Mouse (Mus musculus): ENCODE results near the gene Ccdc30. TPM values are rescaled to one million over a fixed set of nuclear protein-coding genes. Genes with fewer than 3 reads are reported as not detected.

Gene Ccdc30
- 11.7 TPM for polyA plus RNA-seq (2014; fragmentation: Illumina TruSeq; extraction: RNeasy Lipid Tissue Mini Kit (QIAGEN cat#74804))

DNA sequence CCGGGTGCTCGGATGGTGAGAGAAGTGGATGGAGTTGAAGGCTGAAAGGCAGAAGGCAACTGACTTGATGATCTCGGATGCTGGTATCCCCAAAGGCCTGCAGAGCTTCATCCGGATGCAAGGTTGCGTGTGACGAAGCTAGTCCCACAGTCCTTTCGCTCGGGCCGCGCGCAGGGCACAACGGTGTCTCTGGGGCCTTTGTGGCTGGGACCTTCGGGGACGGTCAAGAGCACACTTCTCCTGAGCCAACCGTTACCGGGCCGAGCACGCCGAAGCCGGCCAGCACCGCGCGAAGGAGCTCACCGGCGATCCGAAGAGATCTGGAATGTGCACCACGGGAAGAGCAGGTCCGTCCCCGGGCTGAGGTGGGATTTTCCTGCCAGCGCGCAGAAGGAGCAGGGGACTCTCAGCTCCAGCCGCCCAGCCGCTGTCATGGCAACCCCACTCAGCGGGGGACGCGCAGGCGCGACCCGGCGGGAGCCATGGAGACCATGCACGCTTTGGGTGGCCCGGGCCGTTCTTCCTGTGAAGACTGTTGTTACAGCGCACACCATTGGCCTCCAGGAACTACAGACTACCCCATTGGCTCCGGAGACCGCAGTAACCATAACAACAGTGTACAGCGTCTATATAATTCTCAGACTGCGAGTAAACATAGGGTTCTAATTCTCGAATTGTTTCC lies at the start of gene Ccdc30:
Ccdc30 (minus strand) TSS at position 450 of the 682 bp plus-strand sequence.

DNA sequence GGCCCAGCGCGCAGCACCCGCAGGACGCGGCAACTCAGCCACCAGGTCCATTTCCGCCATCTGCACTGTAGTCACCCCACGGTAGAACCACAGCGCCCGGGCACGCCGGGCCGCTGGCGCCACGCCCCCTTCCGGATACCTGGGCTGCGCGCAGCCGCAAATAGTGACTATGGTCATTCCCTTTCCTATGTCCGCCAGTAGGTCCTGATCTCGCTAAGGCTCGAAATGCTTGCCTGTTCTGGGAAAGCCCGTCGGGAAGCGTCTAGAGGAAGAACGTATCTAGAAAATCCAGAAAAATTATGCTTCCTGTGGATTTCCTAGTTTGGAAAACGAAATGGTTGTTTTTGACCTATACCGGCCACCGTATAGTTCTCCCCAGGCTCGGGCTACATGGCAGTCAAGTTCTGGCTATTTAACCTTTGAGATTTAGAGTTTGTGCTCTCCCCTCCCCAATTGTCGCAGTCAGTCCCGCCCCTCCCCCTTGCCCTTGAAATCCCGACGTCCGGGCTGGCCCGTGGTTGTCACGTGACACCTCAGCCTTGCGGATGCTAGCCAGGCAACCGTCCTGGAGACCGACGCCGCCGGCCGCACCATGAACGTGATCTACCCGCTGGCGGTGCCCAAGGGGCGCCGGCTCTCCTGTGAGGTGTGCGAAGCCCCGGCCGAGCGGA lies 7.1 kb upstream of the Ccdc30 start, which contains the start of the genes Ppcs and Zmynd12:
Ppcs (minus strand) TSS at position 127 of the 671 bp plus-strand sequence.
Zmynd12 (plus strand) TSS at position 521 of the 671 bp plus-strand sequence.

DNA sequence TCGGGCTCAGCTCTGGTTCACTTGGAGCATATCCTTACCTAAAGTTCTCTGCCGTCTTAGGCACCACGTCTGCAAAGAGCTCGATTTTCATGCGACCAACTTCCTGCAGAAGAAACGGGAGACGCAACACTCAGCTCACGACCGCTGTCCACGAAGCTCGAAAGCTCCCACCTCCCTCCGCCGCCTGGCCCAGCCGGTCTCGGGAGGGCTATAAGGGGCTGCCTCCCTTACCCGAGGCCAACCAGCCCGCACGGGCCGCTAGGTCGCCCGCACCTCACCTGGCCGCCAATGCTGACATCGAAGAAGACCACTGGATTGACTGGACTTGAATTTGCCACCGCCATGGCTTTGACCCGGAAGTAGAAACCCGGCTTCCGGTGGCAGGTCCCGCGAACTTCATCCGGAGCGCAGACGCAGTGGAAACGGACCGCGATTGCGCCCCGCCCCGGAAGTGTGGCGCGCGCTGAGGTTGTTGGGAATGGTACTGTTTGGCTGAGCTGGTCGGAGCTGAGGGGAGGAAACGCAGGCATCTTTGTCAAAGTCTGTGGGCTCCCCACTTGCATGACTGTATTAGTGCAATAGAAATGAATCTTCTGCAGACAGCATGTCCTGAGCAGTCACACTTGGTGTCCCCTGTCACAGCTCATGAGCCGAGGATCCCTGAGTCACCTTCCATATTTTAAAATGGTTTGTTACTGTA lies 95.0 kb downstream of the Ccdc30 start, which contains the start of gene Ppih:
Ppih (minus strand) TSS at position 416 of the 700 bp plus-strand sequence.

DNA sequence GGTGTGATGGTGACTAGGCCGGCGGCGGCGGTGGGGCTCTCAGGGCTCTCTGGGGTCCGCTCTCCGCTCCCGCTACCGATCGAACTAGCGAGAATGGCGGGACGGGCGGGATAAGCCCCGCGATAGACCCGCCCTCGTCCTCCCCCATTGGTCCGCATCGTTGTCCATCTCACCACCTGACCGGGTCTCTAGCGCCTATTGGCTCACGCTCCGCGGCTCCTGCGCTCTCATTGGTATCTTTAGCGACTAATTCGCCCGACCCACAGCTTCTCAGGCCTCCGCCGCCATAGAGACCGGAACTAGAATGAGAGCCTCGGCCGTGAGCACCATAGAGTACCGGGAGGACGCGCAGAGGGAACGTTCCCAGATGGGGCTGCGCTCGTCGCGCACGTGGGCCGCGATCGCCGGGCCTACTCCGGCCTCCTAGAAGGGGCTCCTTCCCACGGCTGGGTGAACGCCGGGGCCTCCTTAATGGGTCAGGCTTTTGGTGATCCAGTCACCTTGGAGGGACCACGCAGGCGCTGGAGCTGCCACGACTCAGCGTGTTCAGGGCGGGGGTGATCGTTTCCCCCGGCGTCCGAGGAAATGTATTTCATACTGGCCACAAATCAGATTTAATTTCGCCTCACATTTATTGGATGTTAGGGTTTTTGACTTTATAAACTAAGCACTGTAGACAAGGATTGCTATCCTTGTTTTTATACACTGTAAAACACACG lies 120.7 kb downstream of the Ccdc30 start, which contains the start of gene Ybx1:
Ybx1 (minus strand) TSS at position 190 of the 719 bp plus-strand sequence.

Other genes with a start within 250 kb of the Ccdc30 start
- 0.63 TPM for gene Zfp691, start 241.3 kb downstream of the Ccdc30 start, polyA plus RNA-seq (2014; fragmentation: Illumina TruSeq; extraction: RNeasy Lipid Tissue Mini Kit (QIAGEN cat#74804))
- 4.1 TPM for gene Ermap, start 225.5 kb downstream of the Ccdc30 start, polyA plus RNA-seq (2014; fragmentation: Illumina TruSeq; extraction: RNeasy Lipid Tissue Mini Kit (QIAGEN cat#74804))
- gene Svbp, start 220.2 kb downstream of the Ccdc30 start, polyA plus RNA-seq (2014; fragmentation: Illumina TruSeq; extraction: RNeasy Lipid Tissue Mini Kit (QIAGEN cat#74804)), result 18.0 TPM
- gene Tmem269, start 197.3 kb downstream of the Ccdc30 start, polyA plus RNA-seq (2014; fragmentation: Illumina TruSeq; extraction: RNeasy Lipid Tissue Mini Kit (QIAGEN cat#74804)), result 3.1 TPM
- 7.4 TPM for gene AU022252, start 182.8 kb downstream of the Ccdc30 start, polyA plus RNA-seq (2014; fragmentation: Illumina TruSeq; extraction: RNeasy Lipid Tissue Mini Kit (QIAGEN cat#74804))
- gene P3h1, start 182.6 kb downstream of the Ccdc30 start, polyA plus RNA-seq (2014; fragmentation: Illumina TruSeq; extraction: RNeasy Lipid Tissue Mini Kit (QIAGEN cat#74804)), result 49.4 TPM
- not detected for gene Cldn19, start 160.1 kb downstream of the Ccdc30 start, polyA plus RNA-seq (2014; fragmentation: Illumina TruSeq; extraction: RNeasy Lipid Tissue Mini Kit (QIAGEN cat#74804))
- 802 TPM for gene Ybx1, start 120.9 kb downstream of the Ccdc30 start, polyA plus RNA-seq (2014; fragmentation: Illumina TruSeq; extraction: RNeasy Lipid Tissue Mini Kit (QIAGEN cat#74804))
- gene Ppih, start 95.0 kb downstream of the Ccdc30 start, polyA plus RNA-seq (2014; fragmentation: Illumina TruSeq; extraction: RNeasy Lipid Tissue Mini Kit (QIAGEN cat#74804)), result 40.9 TPM
- gene Ppcs, start 6.9 kb upstream of the Ccdc30 start, polyA plus RNA-seq (2014; fragmentation: Illumina TruSeq; extraction: RNeasy Lipid Tissue Mini Kit (QIAGEN cat#74804)), result 19.5 TPM
- 2.0 TPM for gene Zmynd12, start 7.3 kb upstream of the Ccdc30 start, polyA plus RNA-seq (2014; fragmentation: Illumina TruSeq; extraction: RNeasy Lipid Tissue Mini Kit (QIAGEN cat#74804))
- gene Rimkla, start 77.1 kb upstream of the Ccdc30 start, polyA plus RNA-seq (2014; fragmentation: Illumina TruSeq; extraction: RNeasy Lipid Tissue Mini Kit (QIAGEN cat#74804)), result 6.5 TPM
- 117 TPM for gene Foxj3, start 121.5 kb upstream of the Ccdc30 start, polyA plus RNA-seq (2014; fragmentation: Illumina TruSeq; extraction: RNeasy Lipid Tissue Mini Kit (QIAGEN cat#74804))
- 5.0 TPM for gene Frg2f1, start 124.0 kb upstream of the Ccdc30 start, polyA plus RNA-seq (2014; fragmentation: Illumina TruSeq; extraction: RNeasy Lipid Tissue Mini Kit (QIAGEN cat#74804))
- gene Guca2a, start 222.2 kb upstream of the Ccdc30 start, polyA plus RNA-seq (2014; fragmentation: Illumina TruSeq; extraction: RNeasy Lipid Tissue Mini Kit (QIAGEN cat#74804)), result not detected
- gene Guca2b, start 243.4 kb upstream of the Ccdc30 start, polyA plus RNA-seq (2014; fragmentation: Illumina TruSeq; extraction: RNeasy Lipid Tissue Mini Kit (QIAGEN cat#74804)), result not detected

Measured in ovary, adult 10 weeks (tissue).